Mouse (Mus musculus) megakaryocyte, embryonic 14.5 days (primary cell): ENCODE results near the gene Apoa2.

ENCODE experiments used
- FLI1 ChIP-seq: IDR thresholded peaks from 2 replicates; pipeline ENCODE4 v1.6.1; 2012; ENCODE audit warnings: low read length, inconsistent platforms, mixed read lengths
- GATA1 ChIP-seq: IDR thresholded peaks from 3 replicates; pipeline ENCODE4 v1.6.1; 2012; ENCODE audit warnings: mixed read lengths, low read length, inconsistent platforms, borderline replicate concordance

GRCm38 (mm10) chr1:171260316-171260715, 35.5 kb downstream of the Apoa2 start:
- TF ChIP-seq FLI1: no peak
- no peak for TF ChIP-seq GATA1
